Mouse (Mus musculus) midbrain, postnatal 0 days (tissue): ENCODE measurements around the gene Inhbe. TPM values are rescaled to one million over a fixed set of nuclear protein-coding genes. Genes with fewer than 3 reads are reported as not detected.

ENCODE experiments used
- ATAC-seq: fragments of 200-750 bp; cut with Nextera tagmentation; 2 replicates; pipeline ENCODE4 v1.8.0; 2017; ENCODE audit warnings: moderate number of reproducible peaks, mild to moderate bottlenecking, moderate TSS enrichment, moderate library complexity; ENCODE audit not compliant: low FRiP score
- DNase-seq: peaks from one replicate; pipeline ENCODE4 v3.0.0-alpha.2; 2015; ENCODE audit warnings: low spot score
- H3K27ac ChIP-seq: fragments of 300-500 bp; sonication (generic); 2 replicates; pipeline ENCODE4 v1.5.1; 2014; ENCODE audit warnings: low read depth, mild to moderate bottlenecking, low read length, mixed read lengths
- H3K27me3 ChIP-seq: fragments of 300-500 bp; sonication (generic); 2 replicates; pipeline ENCODE4 v1.6.1; 2014; ENCODE audit warnings: low read length, control low read depth, mixed read lengths; ENCODE audit not compliant: insufficient read depth
- H3K36me3 ChIP-seq: fragments of 300-500 bp; sonication (generic); 2 replicates; pipeline ENCODE4 v1.6.1; 2014; ENCODE audit warnings: low read length, control low read depth, mixed read lengths; ENCODE audit not compliant: insufficient read depth
- H3K4me1 ChIP-seq: fragments of 300-500 bp; sonication (generic); 2 replicates; pipeline ENCODE4 v1.6.1; 2014; ENCODE audit warnings: mild to moderate bottlenecking, control low read depth, antibody characterized with exemption, low read length, mixed read lengths; ENCODE audit not compliant: insufficient read depth
- H3K4me2 ChIP-seq: fragments of 300-500 bp; sonication (generic); 2 replicates; pipeline ENCODE4 v1.6.1; 2014; ENCODE audit warnings: low read depth, mild to moderate bottlenecking, low read length, mixed read lengths; ENCODE audit not compliant: poor library complexity, severe bottlenecking
- H3K4me3 ChIP-seq: fragments of 300-500 bp; sonication (generic); 2 replicates; pipeline ENCODE4 v1.5.1; 2014; ENCODE audit warnings: low read depth, mild to moderate bottlenecking, low read length, moderate library complexity
- H3K9ac ChIP-seq: fragments of 300-500 bp; sonication (generic); replicated peaks from 2 replicates; pipeline ENCODE4 v1.6.1; 2014; ENCODE audit warnings: mild to moderate bottlenecking, low read length, moderate library complexity, mixed read lengths; ENCODE audit not compliant: poor library complexity, severe bottlenecking
- H3K9me3 ChIP-seq: fragments of 300-500 bp; sonication (generic); 2 replicates; pipeline ENCODE4 v1.6.1; 2016; ENCODE audit warnings: low read length, control low read depth
- CTCF ChIP-seq: IDR thresholded peaks from 2 replicates; pipeline ENCODE4 v1.5.1; 2016; ENCODE audit warnings: antibody characterized with exemption, mild to moderate bottlenecking
- WGBS: fragments of 180-500 bp; shearing (Covaris S2); extraction: QIAGEN DNeasy Blood & Tissue Kit; methylation state at CpG from one replicate; pipeline ENCODE4 v1.1.7; 2014; 5-methylcytosine and 5-hydroxymethylcytosine counted together
- polyA plus RNA-seq: library from polyadenylated mRNA; unstranded; fragments of >200 nt; fragmentation: Nextera tagmentation; extraction: Ambion mirVana; gene quantifications from 2 replicates; pipeline ENCODE4 v1.2.1, GENCODE M21; 2015
- total RNA-seq: library from RNA; depleted of rRNA; stranded (reverse); fragments of >200 nt; gene quantifications from 2 replicates; pipeline ENCODE4 v1.2.3, GENCODE M21; 2014

Inhbe gene
- total and polyA plus RNA-seq, 2 experiments from 2014 or later, result not detected

- DNase-seq (peak; percentile 67), ATAC-seq (no peak)
- Histone ChIP-seq H3K4me1 (peaks cover 4% of the 10 kb centered on the region; the same call in 1 of the 2 replicates), H3K9ac (no peak overlapping the region), H3K9me3 (no peaks in the 10 kb centered on the region), H3K4me3 (0 out of 2 replicates have a peak overlapping the region, but pooled peaks have one; percentile 3), H3K36me3 (no peaks in the 10 kb centered on the region), H3K27me3 (no peaks in the 10 kb centered on the region), H3K4me2 (peak overlapping the region; percentile 41; the same call in 1 of the 2 replicates), H3K27ac (no peak overlapping the region)
- peak; percentile 87 for TF ChIP-seq CTCF
- 12% methylated on average over 24 of the region's 24 CpGs for WGBS
These were observed 3.5 kb downstream of the Inhbe start for GRCm38 (mm10) chr10:127350594-127351284.

- DNase-seq, result no peak
- H3K27ac ChIP-seq, result no peak overlapping the region
- 82% methylated on average over 8 of the region's 8 CpGs for WGBS
These were observed 4.4 kb downstream of the Inhbe start for GRCm38 (mm10) chr10:127349810-127350209.

GRCm38 (mm10) chr10:127348957-127349356, 5.3 kb downstream of the Inhbe start:
- WGBS, result 74% methylated on average over 4 of the region's 4 CpGs

More at GRCm38 (mm10) chr10:127349810-127350209, 4.4 kb downstream of the Inhbe start:
- H3K36me3 ChIP-seq, result no peaks in the 10 kb centered on the region
- H3K4me1 ChIP-seq, result peaks cover 4% of the 10 kb centered on the region; the same call in 1 of the 2 replicates
- ATAC-seq, result no peak
- no peak overlapping the region for H3K4me3 ChIP-seq
- H3K9me3 ChIP-seq, result no peaks in the 10 kb centered on the region
- H3K4me2 ChIP-seq, result no peak overlapping the region
- H3K9ac ChIP-seq, result no peak overlapping the region
- TF ChIP-seq CTCF, result no peak
- H3K27me3 ChIP-seq, result no peaks in the 10 kb centered on the region

GRCm38 (mm10) chr10:127346173-127346572, 8.0 kb downstream of the Inhbe start:
- no peaks in the 10 kb centered on the region for H3K36me3 ChIP-seq
- no peak overlapping the region for H3K27ac ChIP-seq
- ATAC-seq (no peak), DNase-seq (no peak)
- H3K9me3 ChIP-seq, result no peaks in the 10 kb centered on the region
- WGBS, result 88% methylated on average over 3 of the region's 3 CpGs
- H3K4me2 ChIP-seq, result no peak overlapping the region
- no peak overlapping the region for H3K9ac ChIP-seq
- H3K4me3 ChIP-seq, result no peak overlapping the region
- TF ChIP-seq CTCF, result no peak
- peaks cover 10% of the 10 kb centered on the region; the same call in 1 of the 2 replicates for H3K4me1 ChIP-seq
- H3K27me3 ChIP-seq, result peaks cover 9% of the 10 kb centered on the region

More at GRCm38 (mm10) chr10:127348957-127349356, 5.3 kb downstream of the Inhbe start:
- ATAC-seq (no peak), DNase-seq (no peak)
- no peak overlapping the region for H3K9ac ChIP-seq
- H3K36me3 ChIP-seq, result no peaks in the 10 kb centered on the region
- H3K27ac ChIP-seq, result no peak overlapping the region
- peaks cover 4% of the 10 kb centered on the region; the same call in 1 of the 2 replicates for H3K4me1 ChIP-seq
- TF ChIP-seq CTCF, result peak; percentile 27; the same call in 1 of the 2 replicates
- H3K9me3 ChIP-seq, result no peaks in the 10 kb centered on the region
- no peak overlapping the region for H3K4me3 ChIP-seq
- H3K4me2 ChIP-seq, result no peak overlapping the region
- no peaks in the 10 kb centered on the region for H3K27me3 ChIP-seq

GRCm38 (mm10) chr10:127343029-127343428, 11.2 kb downstream of the Inhbe start:
- no peak overlapping the region for H3K4me2 ChIP-seq
- DNase-seq (no peak), ATAC-seq (no peak)
- WGBS, result 67% methylated on average over 3 of the region's 3 CpGs
- no peak overlapping the region for H3K9ac ChIP-seq
- H3K27me3 ChIP-seq, result peaks cover 30% of the 10 kb centered on the region
- no peaks in the 10 kb centered on the region for H3K36me3 ChIP-seq
- H3K4me1 ChIP-seq, result peaks cover 11% of the 10 kb centered on the region
- H3K27ac ChIP-seq, result no peak overlapping the region
- H3K9me3 ChIP-seq, result no peaks in the 10 kb centered on the region
- no peak overlapping the region for H3K4me3 ChIP-seq
- no peak for TF ChIP-seq CTCF

- no peaks in the 10 kb centered on the region for H3K9me3 ChIP-seq
- under 1% methylated on average over 28 of the region's 29 CpGs for WGBS
- H3K27ac ChIP-seq, result no peak within 1 kb of the TSS
- H3K4me3 ChIP-seq, result peak within 1 kb of the TSS; percentile 29
- peak within 1 kb of the TSS; percentile 29; the same call in 1 of the 2 replicates for H3K9ac ChIP-seq
- H3K36me3 ChIP-seq, result no peaks in the 10 kb centered on the region
- H3K4me1 ChIP-seq, result peaks cover 11% of the 10 kb centered on the region
- H3K27me3 ChIP-seq, result peaks cover 30% of the 10 kb centered on the region
- DNase-seq, result peak; percentile 86
- peak; percentile 48 for ATAC-seq
- TF ChIP-seq CTCF, result peak; percentile 90
- peak within 1 kb of the TSS; percentile 52 for H3K4me2 ChIP-seq
These were observed 12.1 kb downstream of the Inhbe start, which contains the start of gene Gli1 for GRCm38 (mm10) chr10:127341891-127342639. Gli1 (minus strand) TSS chr10:127341974.
